Mouse (Mus musculus): ENCODE results near the gene Cdhr2. TPM values are rescaled to one million over a fixed set of nuclear protein-coding genes. Genes with fewer than 3 reads are reported as not detected.

Cdhr2 gene
- polyA plus RNA-seq, 1 experiment, result 378 TPM

DNA sequence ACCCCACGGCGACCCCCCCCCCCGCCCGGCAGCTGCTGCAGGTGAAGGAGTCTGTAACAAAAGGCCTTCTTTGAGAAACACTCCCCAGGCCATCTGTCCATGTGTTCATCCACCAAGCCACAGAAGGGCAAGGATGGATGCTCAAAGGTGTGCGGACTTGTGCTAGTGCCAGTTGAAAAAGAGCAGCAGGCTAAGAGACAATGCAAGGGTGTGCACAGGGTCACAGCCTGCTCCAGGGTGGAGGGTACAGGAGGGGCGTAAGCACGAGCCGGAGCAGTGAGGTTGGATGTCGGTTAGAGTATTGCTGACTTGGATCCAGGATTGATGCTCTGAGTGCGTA is 47.4 kb downstream of the Cdhr2 start:
- no peak for DNase-seq (ENCODE audit: low read depth, low spot score)
- 44% methylated on average over 10 of the region's 10 CpGs for WGBS

DNA sequence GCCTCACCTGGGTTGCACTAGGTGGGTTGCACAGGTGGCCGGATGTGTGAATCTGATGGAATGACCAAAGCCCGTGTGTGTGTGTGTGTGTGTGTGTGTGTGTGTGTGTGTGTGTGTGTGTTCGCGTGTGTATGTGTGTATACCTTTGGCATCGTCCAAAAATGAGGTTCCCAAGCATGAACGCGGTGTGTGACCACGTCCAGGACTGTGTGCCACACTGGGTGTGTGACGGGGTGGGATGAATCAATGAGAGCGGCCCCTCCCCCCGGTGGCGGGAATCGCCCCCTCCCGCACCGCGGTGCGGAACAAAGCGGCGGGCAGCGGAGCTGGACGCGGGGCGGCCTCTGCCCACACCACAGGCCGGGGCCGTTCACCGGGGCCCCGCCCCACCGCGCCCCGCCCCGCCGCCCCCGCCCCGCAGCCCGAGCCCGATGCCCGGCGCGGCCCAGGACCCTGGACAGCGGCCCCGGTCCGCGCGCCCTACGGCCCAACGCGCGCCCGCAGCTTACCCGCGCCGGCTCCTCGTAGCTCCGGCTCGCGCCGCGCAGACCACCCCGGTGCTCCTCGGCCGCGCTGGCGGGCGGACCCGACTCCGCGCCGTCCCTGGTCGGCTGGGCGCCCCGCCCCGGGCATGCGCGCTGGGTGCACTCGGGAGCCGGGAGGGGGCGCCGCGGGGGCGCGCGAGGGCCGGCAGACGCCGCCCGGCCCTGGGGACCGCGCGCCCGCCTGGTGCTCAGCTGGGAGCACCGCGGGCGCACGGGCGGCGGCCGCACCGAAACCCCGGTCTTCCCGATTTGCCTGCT is 48.0 kb downstream of the Cdhr2 start:
- DNase-seq (ENCODE audit: low read depth, low spot score), result no peak
- WGBS, result 3% methylated on average over 69 of the region's 100 CpGs

DNA sequence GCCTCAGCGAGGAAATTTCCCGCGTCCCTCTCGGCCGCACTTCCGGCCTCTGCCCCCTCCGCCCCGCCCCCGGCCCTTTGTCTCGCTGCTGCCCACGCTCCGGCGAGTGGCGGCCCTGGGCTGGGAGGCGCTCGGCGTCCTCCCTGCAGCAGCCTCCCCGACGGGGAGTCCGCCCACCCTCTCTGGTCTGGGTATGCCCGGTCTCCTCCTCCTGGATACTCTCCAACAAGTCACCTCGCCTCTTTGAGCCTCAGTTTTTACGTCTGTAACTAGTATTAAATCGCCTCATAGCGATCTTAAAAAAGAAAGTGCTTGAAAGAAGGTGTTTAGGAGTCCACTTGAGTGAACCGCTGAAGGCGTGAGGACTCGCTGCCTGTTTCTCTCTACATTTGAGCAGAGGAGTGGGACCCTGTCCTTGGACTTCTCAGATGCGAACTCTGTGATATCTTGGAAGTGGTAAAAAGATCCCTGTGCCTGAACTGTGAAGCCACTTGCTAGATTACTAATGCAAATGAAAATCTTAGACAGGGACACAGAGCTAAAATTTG is 48.7 kb downstream of the Cdhr2 start, which contains the start of gene Gprin1:
TSS of gene Gprin1 (minus strand) at position 11 of the 548 bp plus-strand sequence.
- no peak for DNase-seq (ENCODE audit: low read depth, low spot score)
- 4% methylated on average over 28 of the region's 29 CpGs for WGBS

DNA sequence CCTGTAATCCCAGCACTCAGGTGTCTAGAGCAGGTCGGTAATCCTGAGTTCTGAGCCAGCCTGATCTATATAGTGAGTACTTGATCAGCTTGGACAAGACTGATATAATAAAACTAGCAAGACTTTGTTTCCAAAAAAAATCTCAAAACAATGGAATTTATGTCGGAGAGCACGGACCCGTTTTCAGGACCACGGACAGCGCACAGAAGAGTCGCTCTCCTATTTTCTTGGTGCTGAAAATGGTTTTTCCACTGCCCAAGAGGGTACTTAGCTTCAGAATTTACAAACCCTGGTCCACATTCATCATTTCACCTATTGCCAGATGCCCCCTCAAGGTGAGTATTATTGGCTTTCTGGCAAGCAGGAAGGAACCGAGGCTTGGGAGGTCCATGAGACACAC is 49.4 kb downstream of the Cdhr2 start:
- WGBS, result 6% methylated on average over 8 of the region's 8 CpGs
- DNase-seq (ENCODE audit: low read depth, low spot score), result no peak

DNA sequence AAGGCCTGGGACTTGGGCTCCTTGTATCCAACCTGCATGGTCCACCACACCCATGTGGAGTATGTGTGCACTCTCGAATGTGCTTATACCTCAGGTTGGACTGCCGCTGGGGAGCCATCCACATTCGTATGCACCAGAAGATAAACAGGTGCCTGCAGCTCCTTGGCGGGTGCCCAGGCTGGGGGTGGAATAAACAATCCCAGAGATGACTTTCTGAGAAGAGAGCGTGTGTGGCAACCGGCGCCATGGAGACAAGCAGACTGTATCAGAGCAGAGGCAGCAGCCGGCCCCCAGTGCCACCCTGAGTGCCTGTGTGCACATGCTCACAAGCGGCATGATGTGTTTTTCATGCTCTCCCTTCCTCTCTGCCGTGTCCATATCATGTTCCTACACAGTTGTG is 51.4 kb downstream of the Cdhr2 start:
- WGBS, result 66% methylated on average over 10 of the region's 10 CpGs
- no peak for DNase-seq (ENCODE audit: low read depth, low spot score)

GRCm38 (mm10) chr13:54753733-54754132 is 52.5 kb downstream of the Cdhr2 start:
- 59% methylated on average over 6 of the region's 6 CpGs for WGBS
- DNase-seq (ENCODE audit: low read depth, low spot score), result no peak

GRCm38 (mm10) chr13:54754169-54755080 is 53.2 kb downstream of the Cdhr2 start:
- no peak for DNase-seq (ENCODE audit: low read depth, low spot score)
- 40% methylated on average over 12 of the region's 12 CpGs for WGBS

DNA sequence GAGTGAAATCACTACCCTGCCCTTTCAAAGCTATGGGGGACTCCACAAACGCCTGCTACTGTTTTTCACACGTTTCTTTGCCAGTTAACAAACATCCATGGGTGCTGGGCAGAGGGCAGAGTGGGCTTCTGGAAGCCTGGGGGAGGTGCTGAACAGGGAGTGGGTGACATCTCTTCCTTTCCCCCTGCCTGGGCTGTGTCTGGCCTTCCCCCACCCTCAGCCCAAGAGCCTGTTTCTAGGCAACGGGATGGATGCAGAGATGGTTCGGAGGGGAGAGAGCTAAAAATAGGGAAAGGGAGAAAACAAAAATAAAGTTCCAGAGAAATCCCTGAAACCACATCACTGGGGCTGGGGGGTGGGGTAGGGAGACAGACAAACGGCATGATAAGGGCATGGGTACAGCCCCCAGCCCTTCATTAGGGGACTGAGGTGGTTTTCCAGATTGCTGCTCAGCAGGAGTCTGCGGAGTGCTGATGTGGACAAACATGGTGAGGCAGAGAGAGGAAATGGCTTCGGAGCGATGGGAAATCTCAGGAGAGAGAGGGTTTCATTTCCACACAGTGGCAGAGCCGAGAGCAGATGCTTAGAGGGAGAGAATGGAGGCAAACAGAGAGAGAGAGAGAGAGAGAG is 54.1 kb downstream of the Cdhr2 start:
- WGBS, result 25% methylated on average over 9 of the region's 9 CpGs

DNA sequence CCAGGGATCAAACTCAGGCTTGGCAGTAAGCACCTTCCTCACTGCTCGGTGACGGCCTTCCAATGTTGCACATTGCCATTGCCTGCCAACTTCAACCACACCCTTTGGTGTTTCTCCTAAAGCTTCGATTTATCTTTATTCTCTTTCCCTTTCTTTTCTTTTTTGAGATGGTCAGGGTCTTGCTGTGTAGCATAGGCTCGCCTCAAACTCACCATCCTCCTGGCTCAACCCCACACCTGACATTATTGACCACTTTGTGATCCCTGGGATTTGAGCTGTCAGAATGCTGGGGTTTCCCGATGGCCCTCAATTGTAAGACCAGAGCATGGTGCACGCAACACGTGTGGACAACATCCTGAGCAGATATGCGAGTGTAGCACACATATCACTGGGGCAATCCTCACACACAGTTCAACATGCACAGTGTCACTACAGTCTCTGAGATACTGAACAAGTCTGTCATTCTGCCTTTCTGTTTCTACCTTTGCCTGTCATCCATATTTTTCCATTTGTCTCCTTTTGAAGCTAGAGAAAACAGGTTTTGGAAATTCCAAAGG is 55.0 kb downstream of the Cdhr2 start:
- WGBS, result 87% methylated on average over 8 of the region's 8 CpGs
- DNase-seq (ENCODE audit: low read depth, low spot score), result no peak

More for the DNA sequence above, 54.1 kb downstream of the Cdhr2 start:
- DNase-seq (ENCODE audit: low read depth, low spot score), result no peak

- no peak for DNase-seq (ENCODE audit: low read depth, low spot score)
- WGBS, result 36% methylated on average over 10 of the region's 10 CpGs
These were observed 56.0 kb downstream of the Cdhr2 start for GRCm38 (mm10) chr13:54757093-54757830.

DNA sequence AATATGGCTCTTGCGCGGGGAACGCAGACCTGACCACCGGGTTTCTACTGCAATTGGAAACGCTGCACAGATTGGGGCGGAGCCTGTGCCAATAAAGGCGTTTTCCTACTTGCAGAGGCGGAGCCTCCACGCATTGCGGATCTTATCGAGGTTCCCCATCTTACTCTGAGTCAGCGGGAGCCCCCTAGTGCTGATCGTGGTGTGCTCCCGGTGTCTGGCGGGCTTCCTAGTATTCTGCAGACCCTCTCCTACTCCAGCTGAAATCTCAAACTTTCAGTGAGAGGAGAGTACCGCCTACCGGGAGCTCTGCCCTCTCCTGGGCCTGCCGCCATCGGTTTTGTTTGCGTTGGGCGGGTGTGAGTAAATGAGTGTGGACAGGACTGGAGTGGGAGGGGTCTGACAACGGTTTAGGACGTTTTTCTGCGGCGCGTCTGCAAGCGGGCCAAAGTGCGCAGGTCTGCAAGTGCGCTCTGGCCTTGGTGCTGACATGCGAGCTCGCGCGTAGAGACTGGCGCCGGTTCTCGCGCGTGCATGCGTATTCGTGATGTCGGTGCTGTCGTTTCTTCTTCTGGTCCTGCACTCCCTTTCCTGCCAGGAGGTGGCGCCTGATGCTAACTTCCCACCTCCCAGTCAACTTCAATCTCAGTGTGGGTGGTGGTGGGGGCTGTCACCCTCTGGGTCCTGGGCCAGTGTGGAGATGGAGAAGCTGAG is 56.9 kb downstream of the Cdhr2 start:
- WGBS, result under 1% methylated on average over 43 of the region's 43 CpGs
- peak; percentile 42 for DNase-seq (ENCODE audit: low read depth, low spot score)

DNA sequence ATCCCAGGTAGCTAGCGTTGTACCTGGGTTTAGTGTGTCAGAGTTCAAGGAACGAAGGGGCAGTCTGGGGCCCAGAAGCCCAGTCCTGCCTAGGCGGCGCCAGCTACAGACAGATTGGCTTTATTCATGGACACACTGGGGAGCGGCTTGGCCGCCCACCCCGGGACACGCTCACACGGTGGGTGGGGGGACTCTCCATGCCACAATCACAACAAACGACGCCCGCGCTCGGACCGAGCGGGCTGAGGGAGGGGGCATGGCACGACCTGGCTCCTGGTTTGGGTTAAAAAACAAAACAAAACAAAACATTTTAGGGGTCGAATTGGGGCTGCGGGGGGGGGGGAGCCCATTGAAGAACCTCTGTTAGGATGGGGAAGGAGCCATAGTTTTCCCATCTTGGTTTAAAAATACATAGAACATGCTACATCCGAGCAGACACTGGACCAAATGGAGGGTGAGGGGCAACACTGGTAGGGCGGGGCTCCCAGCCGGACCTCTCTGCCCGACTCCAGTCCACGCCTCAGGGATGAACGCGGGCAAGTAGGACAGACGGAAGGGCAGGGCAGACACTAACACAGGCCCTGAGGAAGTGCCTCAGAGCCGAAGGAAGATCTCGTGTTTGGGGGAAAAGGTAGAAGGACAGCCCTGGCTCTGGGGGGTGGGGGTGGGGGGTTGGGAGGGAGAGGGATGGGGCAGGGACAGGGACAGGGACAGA is 57.7 kb downstream of the Cdhr2 start:
- no peak for DNase-seq (ENCODE audit: low read depth, low spot score)
- 6% methylated on average over 29 of the region's 29 CpGs for WGBS

DNA sequence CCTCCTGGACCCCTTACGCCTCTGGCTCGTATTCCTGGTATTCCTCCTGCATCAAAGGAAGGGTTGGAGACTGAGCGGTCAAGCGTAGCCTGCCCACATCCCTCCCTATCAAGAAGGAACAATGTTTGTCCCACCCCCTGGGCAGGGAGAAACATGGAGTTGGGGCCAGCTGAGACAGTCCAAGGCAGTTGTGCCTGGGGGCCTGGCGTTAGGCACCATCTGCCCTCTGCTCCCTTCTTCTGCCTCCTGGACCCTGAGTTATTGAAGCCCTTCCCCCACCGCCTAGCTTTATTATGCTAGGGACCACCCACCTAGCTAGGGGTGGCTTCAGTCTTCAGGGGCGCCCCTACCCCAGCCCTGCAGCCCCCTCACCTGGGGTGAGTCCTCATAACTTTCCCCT is 58.2 kb downstream of the Cdhr2 start:
- WGBS, result 14% methylated on average over 7 of the region's 7 CpGs
- DNase-seq (ENCODE audit: low read depth, low spot score), result no peak

- DNase-seq (ENCODE audit: low read depth, low spot score), result no peak
- WGBS, result 61% methylated on average over 8 of the region's 8 CpGs
These were observed 59.0 kb downstream of the Cdhr2 start for GRCm38 (mm10) chr13:54760164-54760795.

DNA sequence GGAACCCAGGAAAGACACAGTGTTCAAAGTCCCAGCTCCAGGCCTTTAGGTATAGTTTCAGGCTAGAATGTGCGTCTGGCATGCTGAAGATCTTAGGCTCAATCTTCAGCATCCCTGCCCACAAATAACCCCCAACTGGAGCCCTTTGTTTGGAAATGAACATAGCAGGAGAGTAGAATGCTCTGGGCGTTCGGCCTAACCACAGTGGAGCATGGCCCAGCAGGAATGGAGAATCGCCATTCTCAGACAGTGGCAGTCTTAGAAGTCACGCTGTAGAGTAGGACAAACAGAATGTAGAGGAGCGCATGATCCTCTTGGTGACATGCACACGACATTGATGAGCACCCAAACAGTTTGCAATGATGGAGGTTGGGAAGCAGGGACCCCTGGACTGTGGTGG is 59.6 kb downstream of the Cdhr2 start:
- DNase-seq (ENCODE audit: low read depth, low spot score), result no peak
- WGBS, result 75% methylated on average over 7 of the region's 7 CpGs

GRCm38 (mm10) chr13:54765281-54766191 is 64.3 kb downstream of the Cdhr2 start:
- no peak for DNase-seq (ENCODE audit: low read depth, low spot score)
- WGBS, result 7% methylated on average over 44 of the region's 44 CpGs

Data from large intestine, adult 2 months (tissue).